Mouse (Mus musculus): ENCODE results near the gene Amfr. TPM values are rescaled to one million over a fixed set of nuclear protein-coding genes. Genes with fewer than 3 reads are reported as not detected.

Amfr gene
- polyA plus RNA-seq, 1 experiment from 2014 or later, result 43.3 TPM

DNA sequence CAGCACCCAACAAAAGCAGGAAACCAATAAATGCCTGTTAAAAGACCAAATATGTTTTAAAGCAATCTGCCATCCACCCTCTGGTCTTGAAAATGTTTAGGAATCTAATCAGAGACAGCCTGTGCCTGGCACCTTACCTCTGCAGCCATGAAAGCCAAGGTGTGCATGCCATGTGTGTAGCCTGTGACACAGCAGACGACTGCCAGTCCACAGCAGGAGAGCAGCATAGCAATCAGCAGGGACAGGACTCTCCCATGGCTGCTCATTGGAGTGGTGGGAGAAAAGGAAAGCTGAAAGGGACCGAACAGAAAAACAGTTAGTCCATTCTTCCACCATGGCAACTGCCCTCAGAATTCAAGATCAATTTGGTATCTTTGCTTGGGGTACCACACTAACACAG lies 13.7 kb downstream of the Amfr start:
- H3K27me3 ChIP-seq (ENCODE audit: control insufficient read depth, insufficient read depth, low read length), result no peaks in the 10 kb centered on the region
- ATAC-seq (replicated peaks; ENCODE audit: extremely low read depth, insufficient read depth, low FRiP score), result no peak
- 98% methylated on average over 2 of the region's 2 CpGs for WGBS
- H3K4me1 ChIP-seq (ENCODE audit: control insufficient read depth, insufficient read depth, low read length), result no peaks in the 10 kb centered on the region
- no peak overlapping the region for H3K4me2 ChIP-seq (ENCODE audit: low read depth, low read length)
- no peaks in the 10 kb centered on the region for H3K9me3 ChIP-seq (replicated peaks; ENCODE audit: control insufficient read depth, low read length)
- no peak overlapping the region for H3K4me3 ChIP-seq (ENCODE audit: low read length)
- no peak overlapping the region for H3K27ac ChIP-seq (ENCODE audit: low read length)
- no peak overlapping the region for H3K9ac ChIP-seq (ENCODE audit: low read length)
- H3K36me3 ChIP-seq (ENCODE audit: control insufficient read depth, insufficient read depth), result peaks cover 32% of the 10 kb centered on the region

DNA sequence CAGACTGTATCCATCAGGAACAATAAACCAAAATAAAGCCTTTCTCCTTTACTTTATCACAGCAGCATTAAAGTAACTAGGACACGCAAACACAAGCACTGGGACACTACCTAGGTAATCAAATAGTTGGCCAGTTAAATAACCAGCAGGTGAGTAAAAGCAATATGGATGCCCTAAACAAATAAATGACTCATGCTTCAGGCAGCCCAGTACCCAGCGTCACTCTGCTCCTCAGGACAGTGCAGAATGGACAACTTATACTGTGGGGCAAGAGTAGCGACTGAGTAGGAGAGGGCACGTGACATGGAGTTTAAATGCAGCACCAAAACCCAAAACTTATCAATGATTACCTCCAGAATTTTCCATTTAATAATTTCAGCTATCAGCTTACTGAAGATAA lies 22.9 kb downstream of the Amfr start:
- ATAC-seq (replicated peaks; ENCODE audit: extremely low read depth, insufficient read depth, low FRiP score), result no peak
- Histone ChIP-seq H3K4me1 (ENCODE audit: control insufficient read depth, insufficient read depth, low read length) (no peaks in the 10 kb centered on the region), H3K4me3 (ENCODE audit: low read length) (no peak overlapping the region), H3K9ac (ENCODE audit: low read length) (no peak overlapping the region), H3K36me3 (ENCODE audit: control insufficient read depth, insufficient read depth) (peaks cover 36% of the 10 kb centered on the region), H3K9me3 (replicated peaks; ENCODE audit: control insufficient read depth, low read length) (peaks cover 11% of the 10 kb centered on the region), H3K27me3 (ENCODE audit: control insufficient read depth, insufficient read depth, low read length) (no peaks in the 10 kb centered on the region), H3K4me2 (ENCODE audit: low read depth, low read length) (no peak overlapping the region), H3K27ac (ENCODE audit: low read length) (no peak overlapping the region)
- WGBS, result 93% methylated on average over 4 of the region's 4 CpGs

DNA sequence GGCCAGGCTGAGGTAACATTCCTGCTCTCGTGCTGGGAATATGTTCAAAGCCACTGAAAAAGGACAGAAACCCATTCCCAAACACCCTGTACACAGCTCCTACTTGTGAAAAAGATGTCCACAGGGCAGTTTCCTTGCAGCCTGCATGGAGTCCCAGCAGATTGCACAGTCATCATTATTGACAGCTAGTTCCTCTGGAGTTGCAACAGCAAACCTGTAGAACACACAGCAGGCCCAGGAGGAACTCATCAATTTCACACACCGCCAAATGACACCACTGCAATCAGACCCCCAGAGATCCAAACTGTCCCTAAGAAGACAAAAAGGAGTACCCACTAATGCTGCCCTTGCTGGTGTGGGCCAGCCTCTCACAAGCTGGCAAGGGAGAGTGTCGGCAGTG lies 27.9 kb downstream of the Amfr start:
- Histone ChIP-seq H3K27me3 (ENCODE audit: control insufficient read depth, insufficient read depth, low read length) (no peaks in the 10 kb centered on the region), H3K4me3 (ENCODE audit: low read length) (no peak overlapping the region), H3K4me2 (ENCODE audit: low read depth, low read length) (no peak overlapping the region), H3K36me3 (ENCODE audit: control insufficient read depth, insufficient read depth) (peaks cover 60% of the 10 kb centered on the region), H3K27ac (ENCODE audit: low read length) (no peak overlapping the region), H3K9me3 (replicated peaks; ENCODE audit: control insufficient read depth, low read length) (no peaks in the 10 kb centered on the region), H3K4me1 (ENCODE audit: control insufficient read depth, insufficient read depth, low read length) (no peaks in the 10 kb centered on the region), H3K9ac (ENCODE audit: low read length) (no peak overlapping the region)
- ATAC-seq (replicated peaks; ENCODE audit: extremely low read depth, insufficient read depth, low FRiP score), result no peak
- 88% methylated on average over 3 of the region's 3 CpGs for WGBS

DNA sequence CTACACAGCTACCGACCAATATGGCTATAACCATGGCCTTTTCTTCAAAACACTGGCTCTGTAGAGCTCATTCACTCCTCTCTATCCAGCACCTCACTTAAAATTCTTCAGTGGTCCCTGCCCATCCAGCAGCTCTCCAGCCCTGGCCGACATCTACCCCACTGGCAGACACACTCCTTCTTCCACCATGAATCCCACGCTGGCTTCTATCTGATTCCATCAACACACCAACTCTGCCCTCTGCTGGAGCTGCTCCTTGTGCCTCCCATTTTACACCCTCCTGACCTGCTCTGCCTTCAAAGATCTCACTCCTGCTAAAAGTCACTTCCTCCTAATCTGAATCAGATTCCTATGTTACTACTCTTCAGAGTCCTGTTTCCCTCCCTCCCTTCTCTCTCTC lies 28.8 kb downstream of the Amfr start:
- ATAC-seq (replicated peaks; ENCODE audit: extremely low read depth, insufficient read depth, low FRiP score), result no peak
- Histone ChIP-seq H3K36me3 (ENCODE audit: control insufficient read depth, insufficient read depth) (peaks cover 61% of the 10 kb centered on the region), H3K27ac (ENCODE audit: low read length) (no peak overlapping the region), H3K9me3 (replicated peaks; ENCODE audit: control insufficient read depth, low read length) (no peaks in the 10 kb centered on the region), H3K27me3 (ENCODE audit: control insufficient read depth, insufficient read depth, low read length) (no peaks in the 10 kb centered on the region), H3K9ac (ENCODE audit: low read length) (no peak overlapping the region), H3K4me3 (ENCODE audit: low read length) (no peak overlapping the region), H3K4me1 (ENCODE audit: control insufficient read depth, insufficient read depth, low read length) (no peaks in the 10 kb centered on the region), H3K4me2 (ENCODE audit: low read depth, low read length) (no peak overlapping the region)
- 65% methylated on average over 3 of the region's 3 CpGs for WGBS

DNA sequence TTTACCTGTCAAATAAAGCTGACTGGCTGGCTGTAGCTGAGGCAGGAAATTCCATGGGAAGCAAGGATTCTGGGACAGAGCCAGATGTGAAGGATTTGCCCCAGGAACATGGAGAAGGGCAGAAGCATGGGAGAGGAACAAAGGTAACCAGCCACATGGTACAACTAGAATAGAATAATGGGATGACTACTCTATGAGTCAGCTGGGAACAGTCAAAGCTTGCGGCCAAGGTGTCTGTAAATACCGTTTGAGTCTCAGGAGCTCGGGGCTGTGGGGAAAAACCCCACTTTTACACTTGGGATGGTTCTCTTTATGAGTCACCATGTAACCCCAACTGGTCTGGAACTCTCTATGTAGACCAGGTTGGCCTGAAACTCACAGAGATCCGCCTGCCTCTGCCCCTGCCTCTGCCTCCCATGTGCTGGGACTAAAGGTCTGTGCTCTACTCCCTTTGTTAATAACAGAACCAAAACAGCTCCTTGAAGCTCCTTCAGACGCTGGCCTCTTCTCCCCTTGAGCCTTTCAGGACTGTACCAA lies 30.9 kb downstream of the Amfr start:
- WGBS, result 81% methylated on average over 5 of the region's 5 CpGs
- H3K4me3 ChIP-seq (ENCODE audit: low read length), result no peak overlapping the region
- no peaks in the 10 kb centered on the region for H3K4me1 ChIP-seq (ENCODE audit: control insufficient read depth, insufficient read depth, low read length)
- H3K36me3 ChIP-seq (ENCODE audit: control insufficient read depth, insufficient read depth), result peaks cover 73% of the 10 kb centered on the region
- H3K27me3 ChIP-seq (ENCODE audit: control insufficient read depth, insufficient read depth, low read length), result no peaks in the 10 kb centered on the region
- H3K9me3 ChIP-seq (replicated peaks; ENCODE audit: control insufficient read depth, low read length), result no peaks in the 10 kb centered on the region; the same call in 1 of the 2 replicates
- H3K27ac ChIP-seq (ENCODE audit: low read length), result no peak overlapping the region
- no peak overlapping the region for H3K9ac ChIP-seq (ENCODE audit: low read length)
- ATAC-seq (replicated peaks; ENCODE audit: extremely low read depth, insufficient read depth, low FRiP score), result no peak
- no peak overlapping the region for H3K4me2 ChIP-seq (ENCODE audit: low read depth, low read length)

DNA sequence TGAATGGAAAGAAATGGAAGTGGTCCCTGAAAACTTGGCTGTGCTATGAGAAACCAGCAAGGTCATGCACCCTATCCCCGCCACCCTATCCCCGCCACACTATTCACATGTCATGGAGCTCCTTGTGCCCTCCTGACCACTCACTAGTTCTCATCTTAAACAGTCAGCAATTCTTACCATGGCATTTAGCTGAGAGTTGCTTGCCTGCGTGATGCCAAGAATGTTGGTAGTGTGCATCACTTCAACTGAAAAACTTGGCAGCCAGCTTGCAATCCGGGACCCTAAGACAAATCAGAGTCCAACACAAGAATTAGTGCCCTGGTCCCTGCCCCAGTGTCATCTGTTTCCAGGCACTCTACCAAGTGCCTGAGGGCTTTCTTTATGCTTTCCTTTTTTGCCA lies 32.5 kb downstream of the Amfr start:
- Histone ChIP-seq H3K9ac (ENCODE audit: low read length) (no peak overlapping the region), H3K4me3 (ENCODE audit: low read length) (no peak overlapping the region), H3K27me3 (ENCODE audit: control insufficient read depth, insufficient read depth, low read length) (no peaks in the 10 kb centered on the region), H3K36me3 (ENCODE audit: control insufficient read depth, insufficient read depth) (peaks cover 73% of the 10 kb centered on the region), H3K27ac (ENCODE audit: low read length) (no peak overlapping the region), H3K4me2 (ENCODE audit: low read depth, low read length) (no peak overlapping the region), H3K4me1 (ENCODE audit: control insufficient read depth, insufficient read depth, low read length) (0 out of 2 replicates have a peak, but pooled peaks cover 3% of the 10 kb centered on the region), H3K9me3 (replicated peaks; ENCODE audit: control insufficient read depth, low read length) (no peaks in the 10 kb centered on the region; the same call in 1 of the 2 replicates)
- 75% methylated on average over 4 of the region's 4 CpGs for WGBS
- no peak for ATAC-seq (replicated peaks; ENCODE audit: extremely low read depth, insufficient read depth, low FRiP score)

DNA sequence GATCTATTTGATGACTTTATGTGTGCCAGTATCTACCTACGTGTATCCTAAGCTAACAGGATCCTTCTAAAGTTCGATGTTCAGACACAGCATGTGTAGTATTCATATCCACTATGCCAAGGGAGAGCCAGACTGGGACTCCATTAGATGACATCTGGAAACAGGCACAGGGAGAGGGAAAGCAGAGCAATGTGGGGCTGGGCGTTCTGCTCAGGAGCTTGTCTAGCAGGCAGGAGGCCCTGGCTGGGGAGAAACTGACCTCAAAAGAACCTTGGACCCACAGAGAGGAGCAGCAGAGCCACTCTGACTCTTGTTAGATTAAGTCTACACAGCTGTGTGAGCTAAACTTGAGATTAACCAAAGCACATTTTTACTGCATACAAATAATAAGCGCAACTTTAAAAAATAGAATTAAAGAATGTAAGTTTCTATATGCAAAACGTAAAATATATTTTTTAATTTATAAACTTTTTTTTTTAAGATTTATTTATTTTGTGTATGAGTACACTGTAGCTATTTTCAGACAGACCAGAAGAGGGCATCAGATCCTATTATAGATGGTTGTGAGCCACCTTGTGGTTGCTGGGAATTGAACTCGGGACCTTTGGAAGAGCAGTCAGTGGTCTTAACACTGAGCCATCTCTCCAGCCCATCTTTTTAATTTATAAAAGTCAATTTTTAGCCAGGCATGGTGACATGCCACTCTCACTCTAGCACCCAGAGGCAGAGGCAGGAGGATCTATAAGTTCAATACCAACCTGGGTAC lies 36.0 kb downstream of the Amfr start:
- 0 out of 2 replicates have a peak, but pooled peaks have one; percentile 23 for ATAC-seq (replicated peaks; ENCODE audit: extremely low read depth, insufficient read depth, low FRiP score)
- 79% methylated on average over 6 of the region's 6 CpGs for WGBS
- Histone ChIP-seq H3K4me2 (ENCODE audit: low read depth, low read length) (no peak overlapping the region), H3K36me3 (ENCODE audit: control insufficient read depth, insufficient read depth) (peaks cover 81% of the 10 kb centered on the region), H3K9ac (ENCODE audit: low read length) (no peak overlapping the region), H3K4me1 (ENCODE audit: control insufficient read depth, insufficient read depth, low read length) (0 out of 2 replicates have a peak, but pooled peaks cover 3% of the 10 kb centered on the region), H3K27me3 (ENCODE audit: control insufficient read depth, insufficient read depth, low read length) (no peaks in the 10 kb centered on the region), H3K9me3 (replicated peaks; ENCODE audit: control insufficient read depth, low read length) (no peaks in the 10 kb centered on the region; the same call in 1 of the 2 replicates), H3K4me3 (ENCODE audit: low read length) (no peak overlapping the region), H3K27ac (ENCODE audit: low read length) (no peak overlapping the region)

DNA sequence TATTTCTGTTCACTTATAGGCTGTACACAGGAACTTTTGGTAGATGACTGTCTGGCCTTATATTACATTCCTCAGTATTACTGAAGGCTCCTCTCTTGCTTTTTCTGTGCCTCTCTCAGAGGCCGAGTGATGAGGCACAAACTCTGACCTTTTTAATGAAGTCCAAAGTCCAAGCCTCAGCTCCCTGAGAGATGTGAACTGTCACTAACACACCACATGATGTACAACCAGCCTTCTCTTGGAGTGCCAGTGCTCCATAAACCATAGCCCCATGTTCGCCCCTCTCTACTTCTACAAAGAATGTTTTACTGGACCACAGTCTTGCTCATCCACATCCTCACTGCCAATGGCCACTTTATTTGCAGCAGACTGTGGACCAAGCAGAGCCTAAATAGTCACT lies 37.3 kb downstream of the Amfr start:
- H3K27ac ChIP-seq (ENCODE audit: low read length), result no peak overlapping the region
- H3K4me1 ChIP-seq (ENCODE audit: control insufficient read depth, insufficient read depth, low read length), result 0 out of 2 replicates have a peak, but pooled peaks cover 3% of the 10 kb centered on the region
- WGBS, result 83% methylated on average over 2 of the region's 2 CpGs
- H3K27me3 ChIP-seq (ENCODE audit: control insufficient read depth, insufficient read depth, low read length), result no peaks in the 10 kb centered on the region
- peaks cover 72% of the 10 kb centered on the region for H3K36me3 ChIP-seq (ENCODE audit: control insufficient read depth, insufficient read depth)
- H3K4me2 ChIP-seq (ENCODE audit: low read depth, low read length), result no peak overlapping the region
- H3K4me3 ChIP-seq (ENCODE audit: low read length), result no peak overlapping the region
- no peaks in the 10 kb centered on the region; the same call in 1 of the 2 replicates for H3K9me3 ChIP-seq (replicated peaks; ENCODE audit: control insufficient read depth, low read length)
- no peak for ATAC-seq (replicated peaks; ENCODE audit: extremely low read depth, insufficient read depth, low FRiP score)
- no peak overlapping the region for H3K9ac ChIP-seq (ENCODE audit: low read length)

DNA sequence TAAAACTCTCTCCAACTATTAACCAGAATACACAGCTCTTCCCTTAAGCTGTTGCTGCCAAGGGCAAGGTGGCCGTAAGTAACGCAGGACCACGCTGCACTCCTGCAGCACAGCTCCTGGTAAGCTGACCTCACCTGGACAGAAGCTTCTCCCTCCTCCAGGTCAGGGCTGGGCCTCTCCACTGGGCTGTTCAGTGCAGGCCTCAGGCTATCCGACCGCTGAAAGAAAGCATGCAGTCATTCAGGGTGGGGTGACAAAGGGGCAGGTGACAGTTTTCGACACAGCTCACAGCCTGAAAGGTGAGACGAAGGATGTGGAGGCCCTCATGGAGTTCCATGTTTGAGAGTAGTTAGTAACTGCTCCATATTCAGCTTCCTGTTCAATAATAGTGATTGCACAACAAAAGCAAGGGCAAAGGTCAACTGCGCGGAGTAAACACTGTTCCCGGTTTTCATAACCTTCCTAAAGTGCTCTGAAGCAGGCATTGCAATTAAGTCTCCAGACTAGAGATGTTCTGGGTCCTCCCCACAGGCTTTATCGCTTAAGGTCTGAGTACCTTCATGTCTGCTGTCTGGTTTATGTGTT lies 37.9 kb downstream of the Amfr start:
- H3K27ac ChIP-seq (ENCODE audit: low read length), result no peak overlapping the region
- H3K9me3 ChIP-seq (replicated peaks; ENCODE audit: control insufficient read depth, low read length), result no peaks in the 10 kb centered on the region; the same call in 1 of the 2 replicates
- ATAC-seq (replicated peaks; ENCODE audit: extremely low read depth, insufficient read depth, low FRiP score), result no peak
- 0 out of 2 replicates have a peak, but pooled peaks cover 3% of the 10 kb centered on the region for H3K4me1 ChIP-seq (ENCODE audit: control insufficient read depth, insufficient read depth, low read length)
- no peak overlapping the region for H3K9ac ChIP-seq (ENCODE audit: low read length)
- H3K4me3 ChIP-seq (ENCODE audit: low read length), result no peak overlapping the region
- H3K36me3 ChIP-seq (ENCODE audit: control insufficient read depth, insufficient read depth), result peaks cover 65% of the 10 kb centered on the region
- no peak overlapping the region for H3K4me2 ChIP-seq (ENCODE audit: low read depth, low read length)
- 84% methylated on average over 11 of the region's 11 CpGs for WGBS
- no peaks in the 10 kb centered on the region for H3K27me3 ChIP-seq (ENCODE audit: control insufficient read depth, insufficient read depth, low read length)

Measured in heart, embryonic 16.5 days (tissue).